Mouse (Mus musculus) kidney, postnatal 4 days (tissue): ENCODE measurements around the gene Il17f.
"Not testable (repeated sequence)": the region's sequence is repeated elsewhere in the genome, so short reads cannot be mapped to it uniquely, and the experiment has no call there.

Experiments
- DNase-seq, 2 experiments: peaks; one replicate each; pipeline ENCODE4 v3.0.0; 2021; ENCODE audit warnings: mixed read lengths in 2 of 2

Il17f gene

GRCm38 (mm10) chr1:20778366-20778765, 12.1 kb downstream of the Il17f start:
- no peak for DNase-seq

- not testable (repeated sequence) for DNase-seq
Observed at GRCm38 (mm10) chr1:20774026-20774730, 16.2 kb downstream of the Il17f start.

GRCm38 (mm10) chr1:20766526-20766925, 23.9 kb downstream of the Il17f start:
- no peak for DNase-seq

DNA sequence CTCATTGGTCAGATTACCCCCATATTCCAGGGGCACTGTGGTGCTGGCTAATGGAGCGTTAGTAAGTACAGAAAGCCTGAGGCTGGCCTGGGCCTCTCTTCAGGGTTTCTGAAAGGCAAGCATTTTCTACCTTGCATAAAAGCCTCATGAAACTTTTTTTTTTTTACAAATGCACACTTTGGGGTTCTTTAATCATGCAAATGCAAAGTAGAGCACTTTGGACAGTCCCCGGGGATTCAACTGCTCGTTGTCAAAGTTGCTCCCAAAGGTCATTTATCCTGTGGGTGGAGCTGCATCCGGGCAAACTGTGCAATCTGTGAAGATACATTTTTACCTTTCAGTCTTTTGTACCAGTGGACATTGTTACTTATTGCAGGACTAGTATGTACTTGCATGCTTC, 29.0 kb downstream of the Il17f start:
- DNase-seq = no peak

DNA sequence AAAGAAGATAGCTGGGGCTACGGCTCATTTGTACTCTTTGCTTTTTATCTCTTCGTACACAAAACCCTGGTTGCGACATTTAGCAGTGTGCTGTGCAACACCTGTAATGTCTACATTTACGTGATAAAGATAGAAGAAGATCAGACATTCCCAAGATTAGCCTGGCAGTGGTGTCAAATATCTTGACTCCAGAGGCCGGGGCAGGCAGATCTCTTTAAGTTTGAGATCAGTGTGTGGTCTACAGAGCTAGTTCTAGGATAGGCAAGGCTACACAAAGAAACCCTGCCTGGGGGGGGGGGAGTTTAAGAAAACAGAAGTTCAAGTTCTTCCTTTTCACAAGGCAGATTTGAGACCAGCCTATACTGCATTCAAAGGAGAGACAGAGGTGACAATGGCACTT, 30.1 kb downstream of the Il17f start:
- DNase-seq = no peak

GRCm38 (mm10) chr1:20759799-20760198, 30.6 kb downstream of the Il17f start:
- DNase-seq = no peak

- no peak for DNase-seq
Observed at GRCm38 (mm10) chr1:20757586-20757985, 32.8 kb downstream of the Il17f start.

DNA sequence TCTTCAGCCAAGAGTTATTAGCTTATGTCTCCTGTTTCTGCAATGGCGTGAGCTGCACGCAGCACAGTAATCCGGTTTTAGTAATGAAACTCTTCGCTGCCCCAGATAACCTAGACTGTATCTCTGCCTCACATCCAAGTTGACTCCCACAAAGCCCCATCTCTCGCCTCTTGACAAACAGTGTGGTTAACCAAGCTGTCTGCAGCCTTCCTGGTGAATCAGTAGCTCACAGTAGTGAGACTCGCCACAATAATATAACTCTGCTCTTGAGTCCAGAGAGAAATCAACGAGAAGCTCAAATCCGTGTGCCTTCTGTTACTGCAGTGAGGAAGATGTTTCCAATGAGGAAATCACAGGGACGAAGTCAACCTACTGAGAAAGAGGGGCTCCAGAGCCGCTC, 36.0 kb downstream of the Il17f start:
- DNase-seq = no peak

DNA sequence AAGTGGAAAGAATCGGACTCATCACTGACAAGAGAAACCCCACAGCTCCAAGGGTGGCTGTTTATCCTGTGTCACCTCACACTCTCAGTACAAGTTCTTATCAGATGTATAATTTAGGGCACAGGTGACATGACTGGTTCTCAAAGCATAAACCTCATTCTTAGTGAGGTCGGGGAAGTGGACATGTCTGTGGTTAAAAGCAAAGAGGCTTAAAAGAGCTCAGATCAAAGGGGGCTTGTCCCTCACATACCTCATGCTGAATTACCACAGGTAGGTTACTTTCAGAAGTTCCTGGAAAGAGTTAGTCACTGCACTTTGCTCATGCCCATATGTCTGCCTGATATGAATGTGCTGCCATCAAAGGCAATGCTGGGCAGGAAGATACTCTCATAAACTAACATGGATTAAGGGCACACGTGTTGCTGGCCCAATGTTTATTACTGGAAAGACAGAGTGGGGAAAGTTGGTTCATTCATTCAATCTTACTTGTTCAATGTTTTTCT, 49.9 kb downstream of the Il17f start:
- no peak for DNase-seq

GRCm38 (mm10) chr1:20738483-20738882, 51.9 kb downstream of the Il17f start:
- peak in 1 of 2 experiments; percentile 19 for DNase-seq

DNA sequence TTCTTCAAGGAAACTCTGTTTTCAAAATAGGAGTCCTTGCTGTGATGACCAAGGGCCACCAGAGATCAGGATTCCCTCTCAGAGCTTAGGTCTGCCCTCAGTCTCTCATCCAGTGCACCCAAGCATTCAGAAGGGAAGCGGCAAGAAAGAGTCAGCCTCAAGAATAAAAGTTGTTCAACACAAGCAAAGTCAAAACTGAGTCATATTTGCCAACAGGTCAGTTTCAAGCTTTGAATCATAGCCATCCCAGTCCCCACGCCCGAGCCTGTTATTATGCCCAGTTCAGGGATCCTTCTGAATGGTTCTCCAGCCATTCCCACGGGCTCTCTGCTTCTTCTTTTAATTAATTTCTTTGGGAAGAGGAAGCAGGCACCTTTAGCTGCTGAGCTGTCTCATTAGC, 53.8 kb downstream of the Il17f start:
- no peak for DNase-seq

GRCm38 (mm10) chr1:20730903-20731302, 59.5 kb downstream of the Il17f start, which contains the start of gene Il17a:
Il17a (plus strand) TSS chr1:20730905.
- no peak for DNase-seq
